ENCODE assay signal across 24 mouse cellular contexts in genomic region chr2:102853297-102853696, GRCm38 (mm10).
"Had no signal": no experiment of that assay in that cellular context is flagged by ENCODE, and none has a peak within 500 bp of the region (broad histone marks: within the 10 kb centered on the region; RNA-seq: fewer than 3 reads in every experiment).

No protein-coding gene starts in this region.

- DNase-seq: gastrocnemius, adult 2 months; gastrocnemius, postnatal 10 days; gastrocnemius, postnatal 25 days; heart, adult 18-20 months; heart, postnatal 10 days; heart, postnatal 4 days; kidney, adult 18-20 months; kidney, adult 9 months; kidney, postnatal 14 days; kidney, postnatal 36 days; layer of hippocampus, adult 9-11 months had no signal

- H3K4me3 ChIP-seq: gastrocnemius, adult 2 months; heart, embryonic 10.5 days; heart, embryonic 12.5 days; hindbrain, embryonic 10.5 days; hindbrain, embryonic 12.5 days; intestine, embryonic 15.5 days; kidney, embryonic 15.5 days; left cerebral cortex, adult 2 months; limb, embryonic 13.5 days; limb, embryonic 15.5 days; liver, embryonic 12.5 days had no signal

- H3K36me3 ChIP-seq: hindbrain, embryonic 10.5 days; hindbrain, embryonic 12.5 days; intestine, embryonic 15.5 days; kidney, embryonic 15.5 days; limb, embryonic 13.5 days had no signal

- H3K9me3 ChIP-seq: heart, embryonic 10.5 days; heart, embryonic 12.5 days; hindbrain, embryonic 10.5 days; hindbrain, embryonic 12.5 days; intestine, embryonic 15.5 days; kidney, embryonic 15.5 days; limb, embryonic 13.5 days; limb, embryonic 15.5 days; liver, embryonic 12.5 days had no signal

- H3K27me3 ChIP-seq: heart, embryonic 12.5 days; hindbrain, embryonic 12.5 days; intestine, embryonic 15.5 days; kidney, embryonic 15.5 days; limb, embryonic 13.5 days; limb, embryonic 15.5 days; liver, embryonic 12.5 days had no signal

- H3K4me2 ChIP-seq: heart, embryonic 12.5 days; hindbrain, embryonic 12.5 days; hindbrain, embryonic 14.5 days; intestine, embryonic 15.5 days; kidney, embryonic 15.5 days; limb, embryonic 13.5 days; limb, embryonic 15.5 days; liver, embryonic 12.5 days had no signal

- H3K9ac ChIP-seq: heart, embryonic 12.5 days; hindbrain, embryonic 12.5 days; hindbrain, embryonic 14.5 days; intestine, embryonic 15.5 days; kidney, embryonic 15.5 days; limb, embryonic 13.5 days; limb, embryonic 15.5 days; liver, embryonic 12.5 days; liver, embryonic 14.5 days had no signal

- H3K4me1 ChIP-seq: hindbrain, embryonic 12.5 days; intestine, embryonic 15.5 days; kidney, embryonic 15.5 days; limb, embryonic 13.5 days; limb, embryonic 15.5 days had no signal

- H3K27ac ChIP-seq: gastrocnemius, adult 2 months; heart, embryonic 10.5 days; hindbrain, embryonic 10.5 days; hindbrain, embryonic 12.5 days; hindbrain, embryonic 14.5 days; intestine, embryonic 15.5 days; kidney, embryonic 15.5 days; kidney, postnatal 0 days; left cerebral cortex, adult 2 months; limb, embryonic 13.5 days; limb, embryonic 15.5 days; liver, embryonic 12.5 days; liver, embryonic 14.5 days had no signal
